Mouse (Mus musculus): Measurements from ENCODE around the gene N4bp3. TPM values are rescaled to one million over a fixed set of nuclear protein-coding genes. Genes with fewer than 3 reads are reported as not detected.
"Not testable (repeated sequence)": the region's sequence is repeated elsewhere in the genome, so short reads cannot be mapped to it uniquely, and the experiment has no call there.

Gene N4bp3
- polyA plus RNA-seq, 1 experiment, result 2.5 TPM

GRCm38 (mm10) chr11:51644217-51644616 is 6.4 kb downstream of the N4bp3 start:
- no peak overlapping the region for H3K4me3 ChIP-seq (replicated peaks)

GRCm38 (mm10) chr11:51643761-51644160 is 6.9 kb downstream of the N4bp3 start:
- Histone ChIP-seq H3K4me3 (replicated peaks) (no peak overlapping the region), H3K4me1 (peaks cover 34% of the 10 kb centered on the region), H3K9me3 (no peaks in the 10 kb centered on the region), H3K27me3 (replicated peaks) (peaks cover 37% of the 10 kb centered on the region), H3K36me3 (replicated peaks; ENCODE audit: low read length) (peaks cover 11% of the 10 kb centered on the region)
- TF ChIP-seq FLI1 (IDR thresholded peaks at IDR 0.05; ENCODE audit: low read length), result no peak
- no peak for TF ChIP-seq GATA1 (IDR thresholded peaks at IDR 0.05; ENCODE audit: borderline replicate concordance, low read length)

More at GRCm38 (mm10) chr11:51644217-51644616, 6.4 kb downstream of the N4bp3 start:
- Histone ChIP-seq H3K9me3 (no peaks in the 10 kb centered on the region), H3K27me3 (replicated peaks) (peaks cover 41% of the 10 kb centered on the region), H3K4me1 (peaks cover 39% of the 10 kb centered on the region), H3K36me3 (replicated peaks; ENCODE audit: low read length) (peaks cover 11% of the 10 kb centered on the region)
- TF ChIP-seq GATA1 (IDR thresholded peaks at IDR 0.05; ENCODE audit: borderline replicate concordance, low read length) (no peak), FLI1 (IDR thresholded peaks at IDR 0.05; ENCODE audit: low read length) (no peak)

GRCm38 (mm10) chr11:51643202-51643601 is 7.4 kb downstream of the N4bp3 start:
- Histone ChIP-seq H3K4me3 (replicated peaks) (no peak overlapping the region), H3K27me3 (replicated peaks) (peaks cover 31% of the 10 kb centered on the region), H3K9me3 (no peaks in the 10 kb centered on the region), H3K36me3 (replicated peaks; ENCODE audit: low read length) (peaks cover 11% of the 10 kb centered on the region), H3K4me1 (peaks cover 33% of the 10 kb centered on the region)
- TF ChIP-seq FLI1 (IDR thresholded peaks at IDR 0.05; ENCODE audit: low read length) (no peak), GATA1 (IDR thresholded peaks at IDR 0.05; ENCODE audit: borderline replicate concordance, low read length) (no peak)

GRCm38 (mm10) chr11:51640748-51641147 is 9.9 kb downstream of the N4bp3 start:
- H3K4me1 ChIP-seq, result peaks cover 37% of the 10 kb centered on the region

GRCm38 (mm10) chr11:51638497-51638896 is 12.1 kb downstream of the N4bp3 start:
- H3K4me3 ChIP-seq (replicated peaks), result peak overlapping the region; percentile 91
- no peak for TF ChIP-seq FLI1 (IDR thresholded peaks at IDR 0.05; ENCODE audit: low read length)
- no peaks in the 10 kb centered on the region for H3K9me3 ChIP-seq
- H3K4me1 ChIP-seq, result peaks cover 47% of the 10 kb centered on the region
- H3K27me3 ChIP-seq (replicated peaks), result peaks cover 4% of the 10 kb centered on the region
- H3K36me3 ChIP-seq (replicated peaks; ENCODE audit: low read length), result peaks cover 9% of the 10 kb centered on the region

More at GRCm38 (mm10) chr11:51640748-51641147, 9.9 kb downstream of the N4bp3 start:
- Histone ChIP-seq H3K27me3 (replicated peaks) (peaks cover 15% of the 10 kb centered on the region), H3K9me3 (no peaks in the 10 kb centered on the region), H3K4me3 (replicated peaks) (no peak overlapping the region), H3K36me3 (replicated peaks; ENCODE audit: low read length) (peaks cover 11% of the 10 kb centered on the region)
- TF ChIP-seq FLI1 (IDR thresholded peaks at IDR 0.05; ENCODE audit: low read length) (no peak), GATA1 (IDR thresholded peaks at IDR 0.05; ENCODE audit: borderline replicate concordance, low read length) (no peak)

- H3K4me1 ChIP-seq, result peaks cover 47% of the 10 kb centered on the region
- TF ChIP-seq GATA1 (IDR thresholded peaks at IDR 0.05; ENCODE audit: borderline replicate concordance, low read length) (no peak), FLI1 (IDR thresholded peaks at IDR 0.05; ENCODE audit: low read length) (no peak)
Observed at GRCm38 (mm10) chr11:51637971-51638414, 12.6 kb downstream of the N4bp3 start.

GRCm38 (mm10) chr11:51636323-51636684 is 14.3 kb downstream of the N4bp3 start:
- Histone ChIP-seq H3K36me3 (replicated peaks; ENCODE audit: low read length) (peaks cover 18% of the 10 kb centered on the region), H3K4me3 (replicated peaks) (peak overlapping the region; percentile 95), H3K4me1 (peaks cover 62% of the 10 kb centered on the region), H3K9me3 (no peaks in the 10 kb centered on the region), H3K27me3 (replicated peaks) (no peaks in the 10 kb centered on the region)
- TF ChIP-seq GATA1 (IDR thresholded peaks at IDR 0.05; ENCODE audit: borderline replicate concordance, low read length), result no peak
- no peak for TF ChIP-seq FLI1 (IDR thresholded peaks at IDR 0.05; ENCODE audit: low read length)

More at GRCm38 (mm10) chr11:51637971-51638414, 12.6 kb downstream of the N4bp3 start:
- Histone ChIP-seq H3K27me3 (replicated peaks) (no peaks in the 10 kb centered on the region), H3K4me3 (replicated peaks) (peak overlapping the region; percentile 91), H3K36me3 (replicated peaks; ENCODE audit: low read length) (peaks cover 10% of the 10 kb centered on the region), H3K9me3 (no peaks in the 10 kb centered on the region)

- Histone ChIP-seq H3K27me3 (replicated peaks) (no peaks in the 10 kb centered on the region), H3K36me3 (replicated peaks; ENCODE audit: low read length) (peaks cover 22% of the 10 kb centered on the region), H3K4me1 (peaks cover 68% of the 10 kb centered on the region), H3K9me3 (no peaks in the 10 kb centered on the region), H3K4me3 (replicated peaks) (peak within 1 kb of the TSS; percentile 95)
- TF ChIP-seq FLI1 (IDR thresholded peaks at IDR 0.05; ENCODE audit: low read length), result no peak
- TF ChIP-seq GATA1 (IDR thresholded peaks at IDR 0.05; ENCODE audit: borderline replicate concordance, low read length), result no peak
Observed at GRCm38 (mm10) chr11:51635525-51636322, 14.9 kb downstream of the N4bp3 start, which contains the start of gene Rmnd5b. TSS of gene Rmnd5b (minus strand) at chr11:51635896.

GRCm38 (mm10) chr11:51635127-51635524 is 15.5 kb downstream of the N4bp3 start:
- Histone ChIP-seq H3K9me3 (no peaks in the 10 kb centered on the region), H3K27me3 (replicated peaks) (no peaks in the 10 kb centered on the region), H3K36me3 (replicated peaks; ENCODE audit: low read length) (peaks cover 24% of the 10 kb centered on the region), H3K4me1 (peaks cover 74% of the 10 kb centered on the region), H3K4me3 (replicated peaks) (peak overlapping the region; percentile 95)
- TF ChIP-seq FLI1 (IDR thresholded peaks at IDR 0.05; ENCODE audit: low read length), result no peak
- no peak for TF ChIP-seq GATA1 (IDR thresholded peaks at IDR 0.05; ENCODE audit: borderline replicate concordance, low read length)

- no peak for TF ChIP-seq GATA1 (IDR thresholded peaks at IDR 0.05; ENCODE audit: borderline replicate concordance, low read length)
- no peak for TF ChIP-seq FLI1 (IDR thresholded peaks at IDR 0.05; ENCODE audit: low read length)
- Histone ChIP-seq H3K4me3 (replicated peaks) (no peak overlapping the region), H3K9me3 (no peaks in the 10 kb centered on the region), H3K36me3 (replicated peaks; ENCODE audit: low read length) (peaks cover 38% of the 10 kb centered on the region), H3K4me1 (peaks cover 85% of the 10 kb centered on the region), H3K27me3 (replicated peaks) (no peaks in the 10 kb centered on the region)
Observed at GRCm38 (mm10) chr11:51633721-51634120, 16.9 kb downstream of the N4bp3 start.

- Histone ChIP-seq H3K4me1 (peaks cover 83% of the 10 kb centered on the region), H3K36me3 (replicated peaks; ENCODE audit: low read length) (peaks cover 41% of the 10 kb centered on the region)
Observed at GRCm38 (mm10) chr11:51633200-51633599, 17.4 kb downstream of the N4bp3 start.

More at GRCm38 (mm10) chr11:51633200-51633599, 17.4 kb downstream of the N4bp3 start:
- not testable (repeated sequence) for H3K27me3 ChIP-seq (replicated peaks); H3K4me3 ChIP-seq (replicated peaks); H3K9me3 ChIP-seq

Data from megakaryocyte, embryonic 14.5 days (primary cell).